Mouse (Mus musculus) MEL (cell line): Measurements from ENCODE around the gene Traf3. TPM values are rescaled to one million over a fixed set of nuclear protein-coding genes. Genes with fewer than 3 reads are reported as not detected.

ENCODE experiments used
- DNase-seq: peaks from one replicate; pipeline ENCODE4 v3.0.0; 2011; ENCODE audit warnings: low read depth, low spot score
- H3K27ac ChIP-seq: 2 replicates; pipeline ENCODE4 v1.5.1; 2012; ENCODE audit warnings: low read depth, mild to moderate bottlenecking, control low read depth, low read length, moderate library complexity; ENCODE audit not compliant: control insufficient read depth
- H3K27me3 ChIP-seq, 2 experiments: fragments of 150-350 bp in 1 of 2; sonication (generic) in 1 of 2; 2 replicates each; pipeline ENCODE4 v1.6.1; 2012; ENCODE audit warnings: low read length in 2 of 2, mild to moderate bottlenecking in 2 of 2, improper control_type of control experiment in 1 of 2, moderate library complexity in 1 of 2; ENCODE audit not compliant: insufficient read depth in 2 of 2, control insufficient read depth in 1 of 2
- H3K36me3 ChIP-seq, 2 experiments: 2 replicates each; pipeline ENCODE4 v1.6.1; 2012 to 2014; ENCODE audit warnings: low read length in 2 of 2, improper control_type of control experiment in 1 of 2, inconsistent platforms in 1 of 2, mild to moderate bottlenecking in 1 of 2; ENCODE audit not compliant: insufficient read depth in 2 of 2, control insufficient read depth in 1 of 2
- H3K4me1 ChIP-seq, 2 experiments: fragments of 150-350 bp in 1 of 2; sonication (generic) in 1 of 2; 2 replicates each; pipeline ENCODE4 v1.6.1; 2012; ENCODE audit warnings: low read length in 2 of 2, improper control_type of control experiment in 1 of 2, mild to moderate bottlenecking in 1 of 2; ENCODE audit not compliant: insufficient read depth in 2 of 2, control insufficient read depth in 1 of 2
- H3K4me3 ChIP-seq, 2 experiments: fragments of 150-350 bp in 1 of 2; sonication (generic) in 1 of 2; 2 replicates each; pipeline ENCODE4 v1.5.1; 2012; ENCODE audit warnings: low read depth in 2 of 2, low read length in 2 of 2, mild to moderate bottlenecking in 2 of 2, moderate library complexity in 2 of 2, control low read depth in 1 of 2, improper control_type of control experiment in 1 of 2; ENCODE audit not compliant: control insufficient read depth in 1 of 2, insufficient read depth in 1 of 2
- H3K79me2 ChIP-seq: 2 replicates; pipeline ENCODE4 v1.6.1; 2012; ENCODE audit warnings: mild to moderate bottlenecking, low read length, moderate library complexity; ENCODE audit not compliant: control insufficient read depth, poor library complexity, insufficient read depth
- H3K9ac ChIP-seq: 2 replicates; pipeline ENCODE4 v1.6.1; 2012; ENCODE audit warnings: low read depth, mild to moderate bottlenecking, control low read depth, low read length, moderate library complexity; ENCODE audit not compliant: control insufficient read depth, poor library complexity, severe bottlenecking
- H3K9me3 ChIP-seq: fragments of 150-350 bp; sonication (generic); replicated peaks from 2 replicates; pipeline ENCODE4 v1.6.1; 2012; ENCODE audit warnings: mild to moderate bottlenecking, low read length, improper control_type of control experiment, moderate library complexity; ENCODE audit not compliant: insufficient read depth
- CHD1 ChIP-seq: IDR thresholded peaks from 2 replicates; pipeline ENCODE4 v1.6.1; 2012; ENCODE audit warnings: low read depth, mild to moderate bottlenecking, inconsistent platforms, low read length, improper control_type of control experiment
- CHD2 ChIP-seq: IDR thresholded peaks from 2 replicates; pipeline ENCODE4 v1.6.1; 2011; ENCODE audit warnings: low read length, improper control_type of control experiment
- CTCF ChIP-seq, 3 experiments: IDR thresholded peaks in 2 of 3; conservative IDR thresholded peaks in 1 of 3; 2 replicates each; pipeline ENCODE4 v1.5.1; 2011 to 2012; ENCODE audit warnings: low read length in 3 of 3, low read depth in 2 of 3, mild to moderate bottlenecking in 2 of 3, improper control_type of control experiment in 1 of 3, inconsistent platforms in 1 of 3, mixed read lengths in 1 of 3, moderate library complexity in 1 of 3; ENCODE audit not compliant: control insufficient read depth in 1 of 3, insufficient read depth in 1 of 3, poor library complexity in 1 of 3, severe bottlenecking in 1 of 3
- E2F4 ChIP-seq: IDR thresholded peaks from 2 replicates; pipeline ENCODE4 v1.6.1; 2011; ENCODE audit warnings: low read depth, low read length, improper control_type of control experiment, borderline replicate concordance
- ELF1 ChIP-seq: IDR thresholded peaks from 2 replicates; pipeline ENCODE4 v1.6.1; 2014; ENCODE audit warnings: low read depth, mild to moderate bottlenecking, inconsistent platforms, low read length, improper control_type of control experiment, moderate library complexity
- GABPA ChIP-seq: IDR thresholded peaks from 2 replicates; pipeline ENCODE4 v1.6.1; 2012; ENCODE audit warnings: low read depth, mild to moderate bottlenecking, inconsistent platforms, low read length, improper control_type of control experiment, moderate library complexity
- JUND ChIP-seq: IDR thresholded peaks from 2 replicates; pipeline ENCODE4 v1.6.1; 2011; ENCODE audit warnings: low read depth, mild to moderate bottlenecking, improper control_type of control experiment, low read length
- KAT2A ChIP-seq: conservative IDR thresholded peaks from 2 replicates; pipeline ENCODE4 v1.6.1; 2012; ENCODE audit warnings: low read depth, low read length, improper control_type of control experiment, inconsistent platforms
- MAFK ChIP-seq: IDR thresholded peaks from 2 replicates; pipeline ENCODE4 v1.6.1; 2011; ENCODE audit warnings: low read depth, mild to moderate bottlenecking, low read length, improper control_type of control experiment, borderline replicate concordance
- MAX ChIP-seq: IDR thresholded peaks from 2 replicates; pipeline ENCODE4 v1.6.1; 2011; ENCODE audit warnings: low read length, improper control_type of control experiment
- MEF2A ChIP-seq: IDR thresholded peaks from 2 replicates; pipeline ENCODE4 v1.6.1; 2014; ENCODE audit warnings: low read depth, mild to moderate bottlenecking, inconsistent platforms, low read length, improper control_type of control experiment; ENCODE audit not compliant: poor library complexity, insufficient replicate concordance, severe bottlenecking; ENCODE audit errors: extremely low read depth
- MXI1 ChIP-seq: IDR thresholded peaks from 2 replicates; pipeline ENCODE4 v1.6.1; 2011; ENCODE audit warnings: mild to moderate bottlenecking, low read depth, low read length, improper control_type of control experiment
- MYB ChIP-seq: IDR thresholded peaks from 2 replicates; pipeline ENCODE4 v1.6.1; 2011; ENCODE audit warnings: mild to moderate bottlenecking, low read depth, low read length, improper control_type of control experiment
- NELFE ChIP-seq: IDR thresholded peaks from 2 replicates; pipeline ENCODE4 v1.6.1; 2011; ENCODE audit warnings: low read depth, low read length, improper control_type of control experiment
- NRF1 ChIP-seq: IDR thresholded peaks from 2 replicates; pipeline ENCODE4 v1.6.1; 2014; ENCODE audit warnings: low read depth, mild to moderate bottlenecking, inconsistent platforms, low read length, improper control_type of control experiment, moderate library complexity; ENCODE audit not compliant: poor library complexity, insufficient read depth, severe bottlenecking
- POLR2A ChIP-seq, 2 experiments: IDR thresholded peaks; 2 replicates each; pipeline ENCODE4 v1.6.1; 2011 to 2012; ENCODE audit warnings: low read length in 2 of 2, mild to moderate bottlenecking in 2 of 2, control low read depth in 1 of 2, improper control_type of control experiment in 1 of 2, low read depth in 1 of 2, moderate library complexity in 1 of 2; ENCODE audit not compliant: control insufficient read depth in 1 of 2, insufficient read depth in 1 of 2, poor library complexity in 1 of 2
- POLR2AphosphoS2 ChIP-seq: IDR thresholded peaks from 2 replicates; pipeline ENCODE4 v1.6.1; 2011; ENCODE audit warnings: low read length, improper control_type of control experiment
- POLR2AphosphoS5 ChIP-seq: IDR thresholded peaks from 2 replicates; pipeline ENCODE4 v1.6.1; 2012; ENCODE audit warnings: low read depth, borderline replicate concordance, mild to moderate bottlenecking, inconsistent platforms, low read length, moderate library complexity, mixed read lengths
- RCOR1 ChIP-seq: IDR thresholded peaks from 2 replicates; pipeline ENCODE4 v1.6.1; 2012; ENCODE audit warnings: low read depth, mild to moderate bottlenecking, inconsistent platforms, low read length, improper control_type of control experiment
- SIN3A ChIP-seq: IDR thresholded peaks from 2 replicates; pipeline ENCODE4 v1.6.1; 2012; ENCODE audit warnings: low read length, improper control_type of control experiment, inconsistent platforms
- SMC3 ChIP-seq: IDR thresholded peaks from 2 replicates; pipeline ENCODE4 v1.6.1; 2011; ENCODE audit warnings: low read depth, low read length, improper control_type of control experiment
- TAL1 ChIP-seq: IDR thresholded peaks from 2 replicates; pipeline ENCODE4 v1.6.1; 2012; ENCODE audit warnings: mild to moderate bottlenecking, inconsistent platforms, low read length, moderate library complexity, mixed read lengths
- TBP ChIP-seq: IDR thresholded peaks from 2 replicates; pipeline ENCODE4 v1.8.0; 2011; ENCODE audit warnings: low read depth, low read length, improper control_type of control experiment
- TCF12 ChIP-seq: IDR thresholded peaks from 2 replicates; pipeline ENCODE4 v1.6.1; 2014; ENCODE audit warnings: low read depth, mild to moderate bottlenecking, inconsistent platforms, low read length, improper control_type of control experiment, moderate library complexity
- USF1 ChIP-seq: IDR thresholded peaks from 2 replicates; pipeline ENCODE4 v1.6.1; 2014; ENCODE audit warnings: low read depth, mild to moderate bottlenecking, inconsistent platforms, low read length, improper control_type of control experiment, moderate library complexity
- USF2 ChIP-seq, 2 experiments: IDR thresholded peaks; 2 replicates each; pipeline ENCODE4 v1.6.1; 2011 to 2012; ENCODE audit warnings: improper control_type of control experiment in 2 of 2, low read length in 2 of 2, borderline replicate concordance in 1 of 2, inconsistent platforms in 1 of 2, low read depth in 1 of 2, mild to moderate bottlenecking in 1 of 2; ENCODE audit not compliant: insufficient read depth in 1 of 2
- ZKSCAN1 ChIP-seq: IDR thresholded peaks from 2 replicates; pipeline ENCODE4 v1.6.1; 2012; ENCODE audit warnings: low read depth, mild to moderate bottlenecking, inconsistent platforms, low read length, improper control_type of control experiment, moderate library complexity
- ZMIZ1 ChIP-seq: IDR thresholded peaks from 2 replicates; pipeline ENCODE4 v1.6.1; 2012; ENCODE audit warnings: low read depth, mild to moderate bottlenecking, inconsistent platforms, low read length, improper control_type of control experiment, moderate library complexity
- ZNF384 ChIP-seq: IDR thresholded peaks from 2 replicates; pipeline ENCODE4 v1.6.1; 2012; ENCODE audit warnings: low read depth, mild to moderate bottlenecking, inconsistent platforms, low read length, improper control_type of control experiment
- polyA plus RNA-seq, 2 experiments: library from polyadenylated mRNA; stranded (reverse) in 1 of 2; unstranded in 1 of 2; fragments of >175 nt in 1 of 2; fragments of >200 nt in 1 of 2; gene quantifications; 2 replicates each; pipeline versions ENCODE4 v1.2.1 to v1.2.4; 2012; ENCODE audit warnings: low replicate concordance in 2 of 2, low read depth in 1 of 2; ENCODE audit not compliant: insufficient read length in 2 of 2, insufficient read depth in 1 of 2, missing spikeins in 1 of 2
- total RNA-seq: library from RNA; depleted of rRNA; stranded (reverse); fragments of 300-350 nt; gene quantifications from 2 replicates; pipeline ENCODE4 v1.2.3, GENCODE M21; 2012

Gene Traf3
- total and polyA plus RNA-seq, 3 experiments = 21.1 to 40.7 TPM; not detected in 1

DNA sequence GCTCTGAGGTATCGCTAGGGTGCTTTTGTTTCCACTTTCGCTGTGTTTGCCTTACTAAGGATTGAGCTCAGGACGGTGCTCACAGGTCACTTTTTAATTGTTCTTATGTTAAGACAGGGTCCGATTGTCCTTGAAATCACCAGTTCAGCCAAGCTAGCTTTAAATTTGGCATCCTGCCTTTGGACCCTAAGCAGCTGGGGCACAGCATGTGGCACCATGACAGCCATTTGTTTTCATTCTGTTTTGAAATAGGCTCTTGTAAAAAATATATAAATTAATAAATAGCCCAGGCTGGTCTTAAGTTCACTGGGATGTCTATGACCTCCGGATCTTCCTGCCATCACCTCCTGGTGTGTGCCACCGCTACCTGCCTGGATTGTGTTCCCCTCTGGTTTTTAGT, 78.9 kb downstream of the Traf3 start:
- H3K4me3 ChIP-seq = no peak overlapping the region
- no peaks in the 10 kb centered on the region for H3K9me3 ChIP-seq
- 0 out of 4 replicates have a peak, but pooled peaks cover 0 to 2% of the 10 kb centered on the region in 2 experiments for H3K4me1 ChIP-seq
- no peaks in the 10 kb centered on the region for H3K27me3 ChIP-seq
- DNase-seq = no peak
- TF ChIP-seq ZMIZ1 = no peak
- TF ChIP-seq POLR2A (IDR thresholded peaks at IDR 0.05; ENCODE audit: control insufficient read depth in 1 of 2, insufficient read depth in 1 of 2, low read depth in 1 of 2, low read length in 2 of 2, poor library complexity in 1 of 2) = no peak
- no peak for TF ChIP-seq CHD2
- no peak for TF ChIP-seq E2F4
- no peak for TF ChIP-seq SMC3
- TF ChIP-seq ZNF384 = no peak
- TF ChIP-seq ZKSCAN1 = no peak
- no peak for TF ChIP-seq GABPA
- no peak for TF ChIP-seq SIN3A
- no peak for TF ChIP-seq NELFE
- no peak for TF ChIP-seq USF1
- TF ChIP-seq CHD1 = no peak
- no peak for TF ChIP-seq MEF2A
- TF ChIP-seq CTCF (IDR thresholded peaks at IDR 0.05 in 2 of 3, conservative IDR thresholded peaks at IDR 0.05 in 1 of 3; ENCODE audit: control insufficient read depth in 1 of 3, insufficient read depth in 1 of 3, low read depth in 2 of 3, low read length in 3 of 3, poor library complexity in 1 of 3, severe bottlenecking in 1 of 3) = no peak
- TF ChIP-seq TBP = no peak
- no peak for TF ChIP-seq MAFK
- TF ChIP-seq, all 39 proteins: peak for 0
- Histone ChIP-seq H3K27ac (no peak overlapping the region), H3K9ac (no peak overlapping the region), H3K79me2 (no peaks in the 10 kb centered on the region), H3K36me3 (peaks cover 0 to 10% of the 10 kb centered on the region in 2 experiments; a peak in 2 of 4 replicates)

DNA sequence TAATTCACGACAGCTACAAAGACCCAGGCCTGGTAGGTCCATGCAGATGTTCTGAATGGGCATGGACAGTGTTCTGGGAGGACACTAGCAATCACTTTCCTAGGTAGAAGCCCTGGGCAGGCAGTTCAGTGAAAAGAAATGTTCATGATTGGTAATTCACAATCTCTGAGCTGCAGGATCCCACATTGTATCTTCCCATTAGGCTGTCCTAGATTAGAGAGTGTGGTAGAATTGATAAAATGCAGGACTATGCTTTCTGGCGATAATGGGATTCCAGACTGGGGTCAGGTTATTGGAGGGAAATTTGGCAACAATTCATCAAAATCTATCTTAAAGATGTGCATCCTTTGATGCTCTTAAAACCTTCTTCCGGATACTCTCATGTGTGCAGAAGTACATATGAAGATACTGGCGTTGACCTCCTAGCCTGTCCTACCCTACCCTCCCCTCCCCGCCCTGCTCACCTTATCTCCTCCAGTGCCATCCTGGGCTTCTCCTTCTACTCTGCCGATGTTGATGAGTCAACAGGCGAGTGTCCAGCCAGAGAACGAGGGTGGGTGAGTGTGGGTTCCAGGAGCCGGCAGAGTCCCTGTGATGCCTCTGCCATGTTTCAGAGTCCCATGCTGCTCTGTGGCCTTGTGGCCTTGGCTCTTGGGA, 80.8 kb downstream of the Traf3 start:
- H3K27ac ChIP-seq = no peak overlapping the region
- TF ChIP-seq MAX = no peak
- no peak for TF ChIP-seq CHD1
- no peak for TF ChIP-seq NRF1
- TF ChIP-seq TCF12 = no peak
- no peak for TF ChIP-seq USF2 (IDR thresholded peaks at IDR 0.05; ENCODE audit: borderline replicate concordance in 1 of 2, insufficient read depth in 1 of 2, low read depth in 1 of 2, low read length in 2 of 2)
- TF ChIP-seq RCOR1 = no peak
- no peak for TF ChIP-seq KAT2A
- no peak for TF ChIP-seq POLR2AphosphoS2
- no peak for TF ChIP-seq MYB
- no peak for TF ChIP-seq JUND
- TF ChIP-seq ELF1 = no peak
- TF ChIP-seq MXI1 = no peak
- TF ChIP-seq TAL1 = no peak
- no peak for TF ChIP-seq ZNF384
- TF ChIP-seq SMC3 = no peak
- TF ChIP-seq NELFE = no peak
- TF ChIP-seq POLR2AphosphoS5 = no peak
- no peaks in the 10 kb centered on the region for H3K9me3 ChIP-seq
- H3K4me1 ChIP-seq = 0 out of 4 replicates have a peak, but pooled peaks cover 0 to 2% of the 10 kb centered on the region in 2 experiments
- no peak for DNase-seq
- H3K4me3 ChIP-seq = no peak overlapping the region
- H3K36me3 ChIP-seq = peaks cover 0 to 12% of the 10 kb centered on the region in 2 experiments; a peak in 2 of 4 replicates
- H3K79me2 ChIP-seq = no peaks in the 10 kb centered on the region
- H3K9ac ChIP-seq = no peak overlapping the region
- no peaks in the 10 kb centered on the region for H3K27me3 ChIP-seq
